Mouse (Mus musculus) bone marrow, adult 2 months (tissue): ENCODE measurements around the gene Otulin.

Experiments
- CTCF ChIP-seq: fragments of 200-500 bp; IDR thresholded peaks from 2 replicates; pipeline ENCODE4 v1.5.1; 2011; ENCODE audit warnings: low read length, control low read depth; ENCODE audit not compliant: control insufficient read depth, insufficient read depth
- POLR2A ChIP-seq: fragments of 200-500 bp; IDR thresholded peaks from 2 replicates; pipeline ENCODE4 v1.6.1; 2011; ENCODE audit warnings: low read depth, mild to moderate bottlenecking, control low read depth, low read length, borderline replicate concordance; ENCODE audit not compliant: control insufficient read depth

DNA sequence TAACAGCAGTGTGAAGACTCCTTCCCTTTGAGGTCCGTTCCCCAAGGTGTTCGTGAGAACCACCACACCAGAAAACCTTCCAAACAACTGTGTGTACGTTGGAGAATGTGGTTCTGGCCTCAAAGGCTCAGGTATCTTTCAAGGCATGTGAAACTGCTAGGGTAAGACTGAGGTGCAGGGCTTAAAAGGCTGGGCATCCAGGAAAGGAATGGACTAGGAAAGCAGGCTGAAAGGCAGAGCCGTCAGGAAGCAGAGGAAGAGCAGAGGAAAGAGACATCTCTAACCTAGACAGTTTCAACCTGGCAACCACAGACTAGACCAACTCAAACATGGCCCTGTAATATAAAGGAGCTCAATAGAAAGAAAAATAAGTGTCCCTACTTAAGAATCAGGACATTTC is 1.4 kb downstream of the Otulin start:
- no peak for TF ChIP-seq CTCF
- no peak for TF ChIP-seq POLR2A
